Mouse (Mus musculus) hindlimb bud, embryonic 11.5 days (tissue): ENCODE measurements at regions not wholly inside any gene's neighbourhood (a gene's known extent, or its start where the extent isn't known, plus 50 kb on each side); places are given as distances from the start of the nearest gene placed in this dataset.

Experiments used
- DNase-seq: peaks from one replicate; pipeline ENCODE4 v3.0.0-alpha.2; 2012; ENCODE audit warnings: low read depth, low spot score; ENCODE audit errors: extremely low spot score

DNA sequence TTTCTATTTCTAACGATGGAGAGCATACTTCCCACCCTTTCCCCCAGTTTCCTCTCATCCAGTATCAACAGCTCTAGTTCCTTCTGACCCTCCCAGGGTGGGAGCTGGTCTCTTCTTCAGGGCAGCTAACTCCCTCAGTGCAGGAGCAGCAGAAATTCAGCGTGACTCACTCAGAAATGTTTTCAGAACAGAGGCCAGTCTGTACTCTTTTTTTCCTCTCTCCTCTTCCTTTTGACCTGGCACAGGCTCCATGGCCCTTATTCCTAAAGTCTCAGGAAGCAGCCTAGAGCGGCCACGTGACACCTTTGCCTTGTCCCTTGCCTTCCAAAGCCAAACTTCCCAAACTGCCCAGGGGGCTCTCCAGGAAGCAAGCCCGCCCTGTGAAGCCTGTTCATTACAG is 55.4 kb downstream of the Pja1 start:
- DNase-seq, result no peak

DNA sequence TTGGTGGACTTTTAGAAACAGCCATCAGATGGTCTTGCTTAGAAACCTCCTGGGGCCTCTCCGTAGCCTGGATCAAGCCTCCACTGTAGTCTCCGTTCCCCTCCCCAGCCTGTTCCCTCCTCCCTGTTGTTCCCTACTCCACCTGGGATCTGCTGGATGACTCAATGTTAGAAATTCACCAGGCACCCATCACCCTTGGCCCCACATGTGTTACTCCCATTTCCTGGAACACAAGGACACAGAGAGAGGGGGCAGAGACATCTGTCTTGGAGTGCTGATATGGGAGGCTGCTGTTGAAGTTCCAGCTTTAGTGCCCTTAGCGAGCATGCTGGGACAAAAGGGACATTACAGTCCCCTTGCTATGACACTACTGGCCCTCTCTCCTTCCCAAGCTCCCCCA is 60.1 kb downstream of the Pja1 start:
- DNase-seq, result no peak

DNA sequence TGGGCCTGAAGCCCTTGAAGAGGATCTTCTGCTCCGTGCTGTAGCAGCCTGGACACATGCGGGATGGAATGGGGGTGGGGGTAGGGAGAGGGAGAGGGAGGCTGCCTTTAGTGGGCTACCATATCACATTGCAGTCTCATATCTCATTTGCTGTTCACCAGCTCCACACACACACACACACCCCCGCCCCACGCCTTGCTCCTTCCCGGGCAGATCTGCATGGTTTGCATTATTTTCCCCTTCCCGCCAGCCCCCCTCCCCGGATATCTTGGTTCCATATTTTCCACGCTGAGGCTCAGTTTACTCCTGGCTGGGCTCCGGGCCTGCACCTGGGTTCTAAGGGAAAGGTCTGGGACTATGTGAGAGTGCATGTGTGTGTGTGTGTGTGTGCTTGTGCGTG is 61.2 kb downstream of the Pja1 start:
- DNase-seq, result no peak

DNA sequence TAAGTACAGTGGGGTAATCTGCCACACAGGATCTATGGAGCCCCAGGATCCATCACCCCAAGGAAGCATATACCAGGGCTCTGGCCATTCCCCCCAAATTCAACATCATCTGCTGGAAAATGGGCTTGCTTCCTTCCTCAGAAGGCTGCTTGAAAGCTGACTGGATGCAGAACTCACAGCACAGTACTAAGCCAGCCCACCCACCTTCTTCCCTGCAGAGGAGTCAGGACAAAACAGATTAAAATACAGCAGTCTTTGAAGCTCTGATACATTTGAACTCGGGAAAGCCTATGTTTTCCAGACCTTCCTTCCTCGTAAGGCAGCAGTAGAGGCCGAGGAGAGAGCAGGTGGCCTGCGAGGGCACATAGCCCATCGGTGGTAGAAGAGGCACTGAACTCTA is 61.7 kb downstream of the Pja1 start:
- no peak for DNase-seq

DNA sequence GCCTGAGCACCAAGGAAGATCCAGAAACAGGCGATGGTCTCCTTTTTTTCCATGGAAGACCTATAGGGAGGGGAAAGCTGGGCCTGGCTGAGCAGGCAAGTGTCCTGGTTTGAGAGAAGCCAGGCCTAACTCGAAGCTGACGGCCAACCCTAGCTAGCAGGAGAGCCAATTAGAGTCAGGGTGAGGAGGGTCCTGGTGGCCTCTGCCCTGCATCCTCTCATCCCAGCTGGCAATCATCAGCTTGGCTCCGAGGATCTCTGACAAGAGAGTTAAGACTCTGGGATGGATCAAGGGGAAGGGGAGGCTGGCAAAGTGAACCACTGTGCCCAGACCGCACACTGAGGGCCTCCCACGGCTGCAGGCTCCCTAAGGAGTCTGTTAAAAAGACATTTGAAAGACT is 62.3 kb downstream of the Pja1 start:
- no peak for DNase-seq

GRCm38 (mm10) chrX:99405843-99406242 is 65.2 kb downstream of the Pja1 start:
- no peak for DNase-seq

DNA sequence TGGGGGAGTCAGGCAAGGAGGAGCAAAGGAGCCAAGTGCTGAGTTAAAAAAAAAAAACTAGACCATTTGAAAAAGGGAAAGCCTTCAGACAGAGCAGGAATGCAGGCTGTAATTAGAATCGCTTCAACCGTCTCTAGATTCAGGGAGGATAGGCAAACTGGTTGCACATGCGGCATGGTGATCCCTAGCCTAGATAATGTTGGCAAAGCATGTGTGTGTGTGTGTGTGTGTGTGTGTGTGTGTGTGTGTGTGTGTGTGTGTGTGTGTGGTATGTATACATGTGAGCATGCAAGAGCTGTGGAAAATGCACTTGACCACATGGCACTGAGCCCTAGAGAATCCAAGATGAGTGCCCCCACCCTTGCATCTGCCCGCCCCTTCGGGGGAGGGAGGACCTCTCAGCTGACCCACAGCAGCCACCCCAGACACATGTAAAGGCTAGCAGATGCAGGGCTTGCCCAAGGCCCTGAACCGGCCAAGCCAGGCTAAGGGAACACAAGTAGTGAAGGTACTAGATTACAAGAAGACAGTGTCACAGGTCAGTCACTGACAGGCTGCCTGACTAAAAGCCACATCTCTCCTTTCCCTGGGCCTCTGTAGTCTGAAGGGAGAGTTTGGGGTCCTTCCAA is 67.4 kb downstream of the Pja1 start:
- no peak for DNase-seq

DNA sequence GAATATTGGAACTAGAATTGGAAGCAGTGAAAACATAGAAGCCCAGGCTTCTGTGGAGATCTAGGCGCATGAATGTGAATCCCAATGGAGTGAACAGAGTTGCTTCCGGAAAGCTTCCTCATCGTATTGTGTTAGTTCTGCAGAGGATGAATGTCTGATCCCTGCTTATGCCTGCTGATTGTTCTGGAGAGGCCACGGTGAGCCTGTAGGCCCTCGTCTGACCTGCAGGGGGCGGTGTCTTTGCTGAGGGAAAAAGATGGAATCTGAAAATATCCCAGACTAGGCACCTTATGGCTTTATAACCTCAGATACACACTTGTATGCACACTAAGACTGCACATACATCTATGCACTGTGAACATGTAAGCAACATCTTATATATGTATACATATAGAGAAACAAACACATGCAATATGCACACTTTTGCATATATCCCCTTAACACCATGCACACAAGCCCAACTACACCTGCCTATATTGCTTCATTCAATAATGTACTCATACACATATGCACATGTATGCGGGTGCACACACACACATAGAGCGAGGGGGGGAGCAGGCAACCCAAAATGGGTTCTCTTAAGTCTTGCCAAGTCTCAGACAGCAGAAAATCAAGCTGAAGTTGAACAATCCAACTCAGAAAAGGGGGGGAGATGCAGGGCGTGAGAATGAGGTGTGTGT is 68.1 kb downstream of the Pja1 start:
- no peak for DNase-seq

DNA sequence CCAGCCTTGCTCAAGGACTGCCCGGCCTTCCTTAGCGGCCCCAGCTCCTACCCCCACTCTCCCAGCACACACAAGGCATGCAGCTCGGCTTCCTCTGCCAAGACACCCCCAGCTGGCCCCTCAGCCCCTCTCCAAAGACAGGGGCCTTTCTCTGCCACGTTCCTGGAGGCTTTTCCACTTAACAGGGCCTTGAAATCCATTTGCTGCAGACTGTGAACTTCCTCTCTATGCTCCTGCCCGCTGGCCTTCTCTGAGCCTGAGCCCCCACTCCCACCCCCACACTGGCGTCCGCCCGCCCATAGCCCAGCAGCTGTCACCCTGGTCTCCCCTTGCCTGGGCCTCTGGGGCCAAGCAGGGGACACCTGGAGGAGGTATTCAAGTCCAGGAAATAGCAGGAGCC is 73.7 kb downstream of the Pja1 start:
- no peak for DNase-seq

DNA sequence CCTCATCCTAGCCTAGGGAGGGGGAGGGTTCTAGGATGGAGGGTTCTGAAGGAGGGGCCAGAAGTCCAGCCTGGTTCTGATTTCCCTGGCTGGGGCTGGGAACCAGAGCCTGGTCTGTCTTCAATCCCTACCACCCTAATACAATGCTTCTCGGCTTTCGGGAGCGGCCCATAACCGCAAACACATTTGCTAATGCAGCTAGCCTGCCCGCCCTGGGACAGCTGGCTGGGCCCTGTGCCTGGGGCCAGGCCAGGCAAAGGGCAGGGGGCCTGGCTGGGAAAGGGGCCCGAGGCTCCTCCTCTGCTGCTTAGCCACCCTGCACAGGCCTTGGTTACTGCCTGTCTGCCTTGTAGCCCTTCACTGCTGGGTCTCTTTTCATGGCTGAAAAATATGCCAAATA is 74.9 kb downstream of the Pja1 start:
- no peak for DNase-seq

- no peak for DNase-seq
Observed at GRCm38 (mm10) chrX:99395067-99395466, 76.0 kb downstream of the Pja1 start.

GRCm38 (mm10) chrX:99391628-99392027 is 79.4 kb downstream of the Pja1 start:
- DNase-seq, result no peak

DNA sequence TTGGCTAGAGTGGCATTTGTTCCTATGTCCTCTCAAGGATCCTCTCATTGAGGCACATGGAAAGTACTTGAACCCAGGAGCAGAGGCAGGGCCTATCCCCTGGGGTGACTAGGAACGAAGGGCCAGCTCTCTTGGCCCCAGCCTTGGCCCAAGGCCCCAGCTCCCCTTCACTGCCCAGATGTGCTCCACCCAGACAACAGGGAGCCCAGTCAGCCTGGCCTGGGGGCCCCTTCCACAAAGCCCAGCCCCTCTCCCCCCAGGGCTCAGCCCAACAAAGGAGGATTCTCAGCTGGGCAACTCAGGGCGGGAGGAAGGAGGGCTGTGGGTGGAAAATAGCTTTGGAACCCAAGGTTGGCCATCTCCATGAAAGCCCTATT is 80.6 kb downstream of the Pja1 start:
- no peak for DNase-seq

DNA sequence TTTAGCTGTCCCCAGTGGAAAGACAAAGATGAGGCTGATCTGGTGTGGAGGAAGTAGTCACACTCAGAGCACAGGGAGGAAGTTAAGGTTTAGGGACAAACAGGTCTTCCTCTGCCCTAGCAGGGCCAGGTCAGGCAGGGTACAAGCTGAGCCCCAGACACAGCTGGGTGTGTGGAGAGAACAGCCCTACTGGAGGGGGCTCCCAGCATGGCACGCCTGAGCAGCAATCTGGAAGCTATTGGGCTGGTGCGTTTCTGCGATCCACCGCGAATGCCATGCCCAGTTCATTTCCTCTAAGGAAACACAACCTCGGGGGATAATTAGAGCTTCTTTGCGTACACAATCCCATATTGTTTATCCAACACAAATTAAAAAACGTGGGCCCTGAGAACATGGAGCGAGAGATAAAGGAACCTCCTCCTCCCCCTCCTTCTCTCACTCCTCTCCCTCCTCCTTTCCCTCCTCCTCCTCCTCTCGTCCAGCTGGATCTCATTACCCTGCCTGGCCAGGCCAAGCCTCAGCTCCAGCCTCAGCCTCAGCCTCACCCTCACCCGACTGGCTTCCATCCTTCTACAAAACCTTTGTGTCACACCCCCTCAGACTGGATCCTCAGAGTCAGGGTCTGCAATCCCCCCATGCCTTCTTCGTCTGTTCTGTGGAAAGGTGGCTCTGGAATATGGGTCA is 81.2 kb downstream of the Pja1 start:
- no peak for DNase-seq

GRCm38 (mm10) chrX:99370711-99371110 is 100.4 kb downstream of the Pja1 start:
- no peak for DNase-seq

GRCm38 (mm10) chrX:99369258-99369900 is 101.7 kb downstream of the Pja1 start:
- no peak for DNase-seq

DNA sequence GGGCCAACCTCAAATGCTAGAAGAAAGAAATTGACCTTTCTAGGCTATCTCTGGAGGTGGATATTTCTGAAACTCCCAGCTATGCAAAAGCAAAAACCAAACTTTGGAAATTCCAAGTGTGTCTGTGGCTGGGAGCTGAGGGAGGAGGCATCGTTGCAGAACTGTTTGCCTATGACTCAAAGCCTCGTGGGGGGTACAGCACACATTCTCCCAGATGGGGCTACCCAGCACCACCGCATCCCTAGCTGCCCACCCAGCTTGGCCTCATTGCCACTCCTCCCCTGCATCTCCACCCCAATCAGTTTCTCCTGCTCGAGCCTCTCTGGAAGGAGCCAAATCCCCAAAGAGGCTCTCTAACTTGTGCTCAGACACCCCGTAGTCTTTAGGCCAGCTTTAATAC is 107.0 kb downstream of the Pja1 start:
- DNase-seq, result no peak

GRCm38 (mm10) chrX:99360095-99360890 is 110.8 kb downstream of the Pja1 start:
- DNase-seq, result no peak

DNA sequence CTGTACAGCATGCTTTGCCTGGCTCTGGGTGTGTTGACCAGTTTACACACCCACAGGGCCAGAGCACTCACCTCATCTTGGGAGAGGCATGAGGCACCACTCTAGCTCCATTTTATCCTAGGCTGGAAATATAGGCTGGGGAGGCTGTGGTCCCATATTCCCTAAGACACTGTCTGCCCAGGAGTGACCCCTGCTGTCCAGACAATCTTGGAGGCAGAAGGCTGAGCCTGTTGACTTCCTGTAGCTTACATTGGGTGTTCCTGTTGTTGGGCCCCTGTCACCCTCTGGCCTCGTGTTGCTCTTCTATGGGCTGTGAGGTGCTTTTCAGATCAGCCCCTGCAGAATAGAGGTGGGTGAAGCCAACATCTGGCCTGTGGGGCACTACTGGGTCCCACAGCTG is 112.3 kb downstream of the Pja1 start:
- DNase-seq, result no peak

- no peak for DNase-seq
Observed at GRCm38 (mm10) chrX:99358051-99358617, 112.9 kb downstream of the Pja1 start.

GRCm38 (mm10) chrX:99355128-99355527 is 115.9 kb downstream of the Pja1 start:
- no peak for DNase-seq
